Mouse (Mus musculus) layer of hippocampus, postnatal 10 days (tissue): Measurements from ENCODE around the gene Large1. TPM values are rescaled to one million over a fixed set of nuclear protein-coding genes. Genes with fewer than 3 reads are reported as not detected.
A peak's percentile ranks its signal among the peaks of the same experiment; 100 is the strongest.
"Not testable (repeated sequence)": the region's sequence is repeated elsewhere in the genome, so short reads cannot be mapped to it uniquely, and the experiment has no call there.

Experiments
- DNase-seq, 2 experiments: peaks; one replicate each; pipeline ENCODE4 v3.0.0; 2021; ENCODE audit warnings: low spot score in 2 of 2
- total RNA-seq, 2 experiments: library from RNA; stranded (reverse); gene quantifications; 2 replicates each; pipeline ENCODE4 v1.2.3; 2021

Large1 gene
- total RNA-seq, 2 experiments from 2014 or later, result 138 to 149 TPM

DNA sequence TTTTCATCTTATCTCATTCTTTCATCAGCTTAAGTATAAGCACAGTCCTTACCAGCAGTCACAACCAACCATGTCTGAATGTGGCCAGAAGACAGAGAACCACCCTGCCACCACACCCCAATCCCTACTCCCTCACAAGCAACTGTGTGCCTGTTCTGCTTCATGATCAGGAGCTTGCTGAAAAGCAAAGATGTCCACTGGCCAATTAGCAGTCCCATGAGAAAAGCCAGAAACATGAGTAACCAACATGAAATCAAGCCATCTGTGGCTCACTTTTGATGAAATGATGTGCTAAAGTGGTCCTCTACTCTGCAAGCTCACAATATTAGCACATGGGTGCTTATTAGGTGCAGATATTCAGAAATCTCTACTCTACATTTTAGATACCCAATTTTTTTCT is 57.8 kb downstream of the Large1 start:
- DNase-seq, result no peak

DNA sequence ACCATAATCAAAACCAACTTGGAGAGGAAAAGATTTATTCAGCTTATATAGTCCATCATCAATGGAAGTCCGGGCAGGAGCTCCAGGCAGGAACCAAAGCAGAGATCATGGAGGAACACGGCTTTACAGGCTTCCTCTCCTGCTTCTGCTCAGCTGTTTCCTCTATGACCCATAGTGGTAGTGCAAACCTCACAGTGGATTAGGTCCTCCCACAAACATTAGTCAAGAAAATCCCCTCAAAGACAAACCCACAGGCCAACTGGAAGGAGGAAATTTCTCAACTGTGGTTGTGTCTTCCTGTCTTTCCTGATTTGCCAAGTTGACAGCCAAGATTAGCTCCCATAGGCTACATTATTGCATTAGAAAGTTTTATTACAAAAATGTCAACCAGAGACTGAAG is 59.7 kb downstream of the Large1 start:
- no peak for DNase-seq

- no peak for DNase-seq
Measured at GRCm38 (mm10) chr8:73291630-73292029, 61.7 kb downstream of the Large1 start.

- no peak for DNase-seq
Measured at GRCm38 (mm10) chr8:73290636-73291035, 62.7 kb downstream of the Large1 start.

- DNase-seq, result no peak
Measured at GRCm38 (mm10) chr8:73289831-73290230, 63.5 kb downstream of the Large1 start.

GRCm38 (mm10) chr8:73281996-73282395 is 71.3 kb downstream of the Large1 start:
- no peak for DNase-seq

- DNase-seq, result no peak
Measured at GRCm38 (mm10) chr8:73276015-73276414, 77.3 kb downstream of the Large1 start.

DNA sequence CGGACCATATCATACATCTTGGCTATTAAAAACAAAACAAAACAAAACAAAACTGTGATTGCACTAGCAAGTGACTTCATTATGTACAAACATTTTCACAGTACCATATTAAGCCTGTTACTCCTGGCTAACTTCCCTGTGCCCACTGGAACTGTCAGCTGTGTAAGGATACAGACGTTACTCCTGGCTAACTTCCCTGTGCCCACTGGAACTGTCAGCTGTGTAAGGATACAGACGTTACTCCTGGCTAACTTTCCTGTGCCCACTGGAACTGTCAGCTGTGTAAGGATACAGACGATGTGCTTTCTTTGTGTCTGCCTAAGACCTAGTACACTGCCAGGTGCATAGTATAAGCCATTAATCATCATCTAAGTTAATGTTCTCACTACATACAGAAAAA is 77.9 kb downstream of the Large1 start:
- not testable (repeated sequence) for DNase-seq

DNA sequence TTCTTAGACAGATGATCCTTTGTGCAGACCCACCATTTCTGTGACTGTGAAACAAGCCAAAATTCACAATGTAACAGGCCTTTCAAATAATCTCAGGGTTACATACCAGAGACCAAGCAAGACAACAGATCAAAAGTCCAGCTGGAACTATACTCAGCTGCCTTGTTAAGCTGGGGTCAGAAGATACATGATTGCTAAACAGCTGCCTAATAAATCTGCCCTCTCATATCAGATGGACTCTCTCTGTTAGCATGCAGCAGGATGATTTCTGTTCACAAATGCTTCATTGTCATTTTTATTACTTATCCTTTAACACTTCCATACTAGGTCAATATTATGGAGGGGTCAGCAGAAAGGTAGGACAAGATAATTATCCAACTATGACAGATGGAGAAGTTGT is 80.2 kb downstream of the Large1 start:
- DNase-seq, result no peak

DNA sequence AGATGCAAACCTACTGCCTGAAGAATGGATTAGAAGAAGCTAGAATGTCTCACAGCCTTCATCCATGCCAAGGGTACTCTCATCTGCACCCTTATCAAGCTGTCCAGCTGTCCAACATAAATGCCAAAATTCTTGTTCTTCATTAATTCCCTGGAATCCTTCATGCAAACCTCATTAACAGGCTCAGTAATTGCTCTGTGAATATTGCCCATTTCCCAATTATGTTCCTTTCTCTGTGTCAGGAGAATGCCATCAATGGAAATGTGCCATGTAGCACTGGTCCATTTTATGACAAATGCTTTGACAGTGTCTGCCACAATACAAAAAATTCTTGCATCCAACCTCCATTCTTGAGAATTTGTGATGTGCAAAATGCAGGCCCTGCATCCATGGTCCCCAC is 82.3 kb downstream of the Large1 start:
- no peak for DNase-seq

- no peak for DNase-seq
Measured at GRCm38 (mm10) chr8:73257981-73258380, 95.4 kb downstream of the Large1 start.

DNA sequence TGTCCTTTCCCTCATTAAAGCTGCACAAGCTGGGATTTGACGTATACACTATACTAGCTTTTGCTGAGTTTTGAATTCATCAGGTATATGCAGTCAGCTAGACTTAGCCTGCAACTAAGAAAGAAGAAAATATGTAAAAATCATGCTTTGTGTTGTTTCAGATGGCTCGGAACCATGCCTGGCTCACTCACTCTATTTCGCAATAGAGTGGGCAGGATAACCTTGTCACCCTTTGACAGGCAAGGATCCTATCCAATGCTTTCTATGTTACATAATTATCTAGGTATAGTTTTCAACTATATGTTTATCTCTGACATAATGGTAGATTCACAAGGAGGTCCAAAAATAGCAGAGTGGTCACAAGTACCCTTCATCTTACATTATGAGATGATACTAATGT is 109.2 kb downstream of the Large1 start:
- no peak for DNase-seq

- DNase-seq, result no peak
Measured at GRCm38 (mm10) chr8:73242066-73242465, 111.3 kb downstream of the Large1 start.

GRCm38 (mm10) chr8:73234209-73234608 is 119.1 kb downstream of the Large1 start:
- no peak for DNase-seq

GRCm38 (mm10) chr8:73233358-73234041 is 119.8 kb downstream of the Large1 start:
- DNase-seq, result peak; percentile 30 to 52

DNA sequence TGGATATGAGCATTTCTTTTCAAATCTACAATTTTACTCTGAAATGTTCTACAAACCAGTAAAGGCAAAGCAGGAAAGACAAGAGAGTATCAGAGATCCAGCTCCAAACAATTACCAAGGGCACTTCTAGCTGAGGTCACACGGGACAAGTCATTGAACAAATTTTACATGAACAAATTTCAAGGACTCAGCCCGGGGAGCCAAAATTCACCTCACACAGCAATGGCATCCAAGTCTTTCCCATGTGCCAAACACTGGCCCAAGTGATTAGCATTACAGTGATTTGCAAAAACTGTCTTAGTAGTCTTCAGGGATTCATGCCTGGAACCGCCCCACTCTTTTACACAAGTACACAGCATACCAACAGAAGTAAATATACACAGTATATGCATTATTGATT is 126.5 kb downstream of the Large1 start:
- no peak for DNase-seq

- no peak for DNase-seq
Measured at GRCm38 (mm10) chr8:73225654-73226053, 127.7 kb downstream of the Large1 start.

DNA sequence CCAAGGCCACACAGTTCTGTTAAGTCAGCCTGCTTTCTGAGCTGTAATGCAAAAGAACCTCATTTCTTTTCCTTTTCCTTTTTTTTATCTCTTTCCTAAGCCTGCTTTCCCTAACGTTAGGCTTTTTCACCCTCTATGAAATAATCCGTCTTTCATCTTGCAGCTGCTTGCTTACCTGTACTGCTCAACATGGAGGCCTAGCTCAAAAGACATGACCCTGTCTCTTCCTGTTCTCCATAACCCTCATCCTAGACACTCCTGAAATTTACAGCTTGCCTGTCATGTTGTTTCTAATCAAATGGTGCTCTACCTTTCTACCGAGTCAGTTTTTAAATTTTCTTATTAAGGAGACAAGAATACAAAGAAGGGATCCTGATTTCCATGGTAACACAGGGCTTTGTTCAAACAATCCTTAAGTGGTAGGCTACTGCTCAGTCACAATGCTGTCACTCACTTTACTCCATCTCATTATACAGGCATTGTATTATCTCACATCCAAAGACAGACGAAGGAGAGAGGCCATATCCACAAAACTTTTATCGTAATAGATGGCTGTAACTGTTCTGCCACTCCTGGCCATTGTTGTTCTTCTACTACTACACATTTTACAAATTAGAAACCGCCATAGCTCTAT is 134.0 kb downstream of the Large1 start:
- no peak for DNase-seq

DNA sequence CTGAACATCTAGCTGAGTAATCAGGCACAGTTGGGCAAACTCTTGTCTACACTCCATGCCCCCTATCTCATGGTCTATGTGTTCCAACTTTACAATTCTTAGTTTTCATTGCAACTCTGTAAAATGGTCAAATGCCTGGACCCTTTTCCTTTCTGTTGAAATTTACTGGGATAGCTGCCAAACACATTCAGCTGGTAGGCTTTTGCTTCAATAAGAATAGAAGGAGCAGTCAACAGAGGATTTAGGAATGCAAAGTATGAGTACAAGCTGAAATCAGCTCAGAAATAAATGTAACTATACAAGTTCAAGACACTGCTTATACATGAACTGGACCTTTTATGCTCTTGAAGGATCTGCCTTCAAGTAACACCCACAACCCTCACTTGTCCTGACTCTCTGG is 146.5 kb downstream of the Large1 start:
- no peak for DNase-seq

GRCm38 (mm10) chr8:73201854-73202253 is 151.5 kb downstream of the Large1 start:
- DNase-seq, result no peak

- no peak for DNase-seq
Measured at GRCm38 (mm10) chr8:73197714-73198113, 155.6 kb downstream of the Large1 start.

DNA sequence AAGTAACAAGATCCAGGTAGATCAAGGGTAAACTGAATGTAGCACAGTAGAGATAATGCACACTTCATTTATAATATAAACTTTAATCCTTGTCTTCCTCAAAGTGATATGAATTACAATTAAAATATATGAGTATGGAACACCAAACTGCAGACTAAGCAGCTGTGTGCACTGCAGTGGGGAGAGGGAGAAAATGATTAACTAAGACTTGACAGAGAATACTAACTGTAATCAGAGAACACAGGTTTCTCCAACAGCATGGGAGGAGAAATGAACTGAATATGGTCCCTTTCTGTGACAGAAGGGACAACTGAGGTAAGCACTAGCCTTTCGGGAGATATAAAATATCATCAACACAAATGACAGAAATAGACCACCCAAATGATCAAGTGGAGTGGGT is 164.7 kb downstream of the Large1 start:
- no peak for DNase-seq

GRCm38 (mm10) chr8:73187381-73187780 is 166.0 kb downstream of the Large1 start:
- no peak for DNase-seq
